In the genomic region with DNA sequence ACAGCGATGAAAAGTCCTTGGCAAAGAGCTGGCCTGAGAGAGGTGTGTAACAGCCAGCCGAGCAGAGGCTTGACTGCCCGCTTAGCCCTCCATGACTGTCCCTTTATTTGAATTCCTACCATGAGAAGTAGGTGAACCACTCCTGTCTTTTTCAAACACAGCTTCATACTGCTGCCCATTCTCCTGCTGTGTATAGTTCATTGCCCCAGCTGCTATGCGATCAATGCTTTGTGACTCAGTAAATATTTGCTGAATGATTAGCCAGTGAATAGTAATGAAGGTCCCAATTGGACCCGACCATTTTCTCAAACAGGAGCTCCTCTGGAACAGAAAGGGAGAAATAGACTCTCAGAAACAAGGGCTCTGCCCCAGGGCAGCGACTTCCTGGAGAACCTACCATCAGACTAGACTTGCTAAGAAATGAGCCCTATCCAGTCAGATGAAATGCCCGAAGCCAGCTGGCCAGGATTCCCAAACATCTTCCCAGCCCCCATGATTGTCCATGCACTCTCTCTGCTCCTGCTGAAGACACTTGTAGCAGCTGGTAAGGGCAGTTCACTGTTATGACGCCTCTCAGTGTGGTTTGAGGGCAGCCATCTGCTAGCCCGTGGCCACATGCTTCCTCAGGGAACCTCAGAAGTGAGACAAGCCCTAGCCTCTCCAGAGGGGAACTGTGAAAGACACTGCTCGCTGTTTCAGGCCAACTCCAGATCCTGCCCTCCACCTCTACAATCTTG, we compare ENCODE assay signal across 9 mouse cellular contexts. TPM values are rescaled to one million over a fixed set of nuclear protein-coding genes. Genes with fewer than 3 reads are reported as not detected.
DNase-seq lines count a peak whose midpoint lies in the region; ATAC-seq lines count a peak whose summit lies in the region.
"Had no signal": no experiment of that assay in that cellular context is flagged by ENCODE, and none has a peak within 500 bp of the region (broad histone marks: within the 10 kb centered on the region; RNA-seq: fewer than 3 reads in every experiment).

No protein-coding gene starts in this region.

- H3K9ac ChIP-seq in hindbrain, embryonic 13.5 days = no peak overlapping the region

- 68% methylated on average over 10 of the region's 10 CpGs for WGBS in hindbrain, embryonic 13.5 days

- H3K4me3 ChIP-seq in hindbrain, embryonic 13.5 days = no peak overlapping the region

- H3K4me2 ChIP-seq in hindbrain, embryonic 13.5 days = peak overlapping the region; percentile 32

- H3K27ac ChIP-seq in hindbrain, embryonic 13.5 days = no peak overlapping the region

- peaks cover 33% of the 10 kb centered on the region for H3K4me1 ChIP-seq in hindbrain, embryonic 13.5 days (replicated peaks)

- H3K36me3 ChIP-seq in hindbrain, embryonic 13.5 days = peaks cover 3% of the 10 kb centered on the region; the same call in 1 of the 2 replicates

- DNase-seq in kidney, postnatal 10 days = peak; percentile 27
- DNase-seq in kidney, adult 18-20 months = no peak
- DNase-seq in embryo, embryonic 11 days = peak; percentile 24
- peak; percentile 73 to 90 for DNase-seq in lung, postnatal 4 days
- no peak for DNase-seq in MN1 (ENCODE audit: low spot score)
- no peak for DNase-seq in left cerebral cortex, adult 11 months (ENCODE audit: low spot score)

- peaks cover 15% of the 10 kb centered on the region for H3K27me3 ChIP-seq in hindbrain, embryonic 13.5 days

- H3K9me3 ChIP-seq in hindbrain, embryonic 13.5 days = no peaks in the 10 kb centered on the region

- ATAC-seq in hindbrain, embryonic 13.5 days (ENCODE audit: low FRiP score) = no peak
- no peak for ATAC-seq in erythroid progenitor cell, adult 5-6 weeks (replicated peaks; ENCODE audit: low FRiP score, poor library complexity, severe bottlenecking)

RNA-seq across cellular contexts. Expression of gene Qsox1, which starts 2.8 kb away (rescaled TPM):
- 25.3 and 27.5 TPM in 2 replicates for polyA plus RNA-seq in hindbrain, embryonic 13.5 days (2015; fragmentation: Nextera tagmentation; extraction: Ambion mirVana)
- total RNA-seq in erythroid progenitor cell, adult 5-6 weeks (2015; ENCODE audit: low replicate concordance) = 2.5 and 8.8 TPM in 2 replicates
- total RNA-seq in erythroid progenitor cell, adult 5-6 weeks (2017; ENCODE audit: low replicate concordance) = 0.91 and 4.6 TPM in 2 replicates

RNA-seq across cellular contexts. Expression of gene Lhx4, which starts 58.4 kb away (rescaled TPM):
- polyA plus RNA-seq in hindbrain, embryonic 13.5 days (2015; fragmentation: Nextera tagmentation; extraction: Ambion mirVana) = 6.4 and 9.3 TPM in 2 replicates
- total RNA-seq in erythroid progenitor cell, adult 5-6 weeks (2015; ENCODE audit: low replicate concordance) = not detected in 2 replicates
- total RNA-seq in erythroid progenitor cell, adult 5-6 weeks (2017; ENCODE audit: low replicate concordance) = not detected in 2 replicates
- total RNA-seq: gastrocnemius, postnatal 4 days had no signal

Comparison
In these comparisons a context has a peak if more than half of its experiments do, and no peak if none do; other contexts are left out.
1. DNase-seq: peak in kidney, postnatal 10 days (single experiment), embryo, embryonic 11 days (single experiment) and lung, postnatal 4 days (2 of 2); none in kidney, adult 18-20 months (single experiment), MN1 (single experiment) and left cerebral cortex, adult 11 months (single experiment).